Mouse (Mus musculus): ENCODE measurements at regions not wholly inside any gene's neighbourhood (a gene's known extent, or its start where the extent isn't known, plus 50 kb on each side); places are given as distances from the start of the nearest gene placed in this dataset.

DNA sequence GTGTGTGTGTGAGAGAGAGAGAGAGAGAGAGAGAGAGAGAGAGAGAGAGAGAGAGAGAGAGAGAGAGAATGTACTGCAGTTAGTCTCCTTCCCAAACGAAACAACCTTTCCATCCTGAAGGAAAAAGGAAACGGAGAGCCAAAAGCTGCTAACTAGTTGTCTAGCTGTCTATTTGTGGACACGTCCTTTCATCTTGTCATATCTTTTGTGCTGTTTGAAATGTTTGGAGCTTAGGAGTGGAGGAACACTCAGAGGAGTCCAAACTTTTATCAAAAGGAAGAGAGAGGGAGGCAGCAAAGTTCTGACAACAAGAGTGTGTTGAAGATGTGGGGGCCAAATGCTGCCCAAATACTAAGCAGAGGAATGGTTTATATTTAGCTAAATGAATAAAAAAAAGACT, 246.6 kb downstream of the Tmem38b start:
- H3K4me2 ChIP-seq (ENCODE audit: low read depth, low read length), result no peak overlapping the region
- H3K27ac ChIP-seq (replicated peaks; ENCODE audit: low read depth, low read length), result no peak overlapping the region
- peaks cover 10% of the 10 kb centered on the region for H3K9me3 ChIP-seq (ENCODE audit: control insufficient read depth, low read length)
- WGBS, result 63% methylated on average over 3 of the region's 3 CpGs
- no peak for ATAC-seq (ENCODE audit: low read depth)
- no peaks in the 10 kb centered on the region for H3K4me1 ChIP-seq (ENCODE audit: control insufficient read depth, insufficient read depth, low read length)
- H3K9ac ChIP-seq (ENCODE audit: low read depth, low read length), result no peak overlapping the region
- no peaks in the 10 kb centered on the region for H3K36me3 ChIP-seq (ENCODE audit: control insufficient read depth, insufficient read depth, low read length)
- no peak overlapping the region for H3K4me3 ChIP-seq (ENCODE audit: low read depth, low read length)
- no peak for DNase-seq (ENCODE audit: low spot score)
- no peaks in the 10 kb centered on the region for H3K27me3 ChIP-seq (replicated peaks; ENCODE audit: control insufficient read depth, insufficient read depth, low read length)

DNA sequence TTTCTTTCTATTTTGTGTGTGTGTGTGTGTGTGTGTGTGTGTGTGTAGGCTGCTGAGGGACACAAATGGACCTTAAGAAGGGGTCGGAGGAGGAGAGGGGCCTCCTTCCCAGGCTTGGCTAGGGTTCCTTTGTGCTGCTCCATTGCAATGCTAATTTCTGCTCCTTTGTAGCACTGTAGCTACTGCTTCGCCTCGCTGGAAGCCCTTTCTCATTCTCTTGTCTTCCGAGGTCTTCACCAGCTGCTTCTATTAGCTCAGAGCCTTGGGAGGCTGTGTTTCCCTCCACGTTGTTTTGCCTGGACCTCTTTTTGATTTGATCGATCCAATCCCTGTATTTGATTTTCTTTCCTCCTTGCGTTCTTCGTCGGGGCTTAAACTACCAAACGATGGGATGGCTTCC, 247.1 kb downstream of the Tmem38b start:
- no peaks in the 10 kb centered on the region for H3K27me3 ChIP-seq (replicated peaks; ENCODE audit: control insufficient read depth, insufficient read depth, low read length)
- DNase-seq (ENCODE audit: low spot score) (peak; percentile 18), ATAC-seq (ENCODE audit: low read depth) (no peak)
- H3K36me3 ChIP-seq (ENCODE audit: control insufficient read depth, insufficient read depth, low read length), result no peaks in the 10 kb centered on the region
- H3K27ac ChIP-seq (replicated peaks; ENCODE audit: low read depth, low read length), result peak overlapping the region; percentile 16; the same call in 1 of the 2 replicates
- peaks cover 10% of the 10 kb centered on the region for H3K9me3 ChIP-seq (ENCODE audit: control insufficient read depth, low read length)
- no peak overlapping the region for H3K4me3 ChIP-seq (ENCODE audit: low read depth, low read length)
- H3K4me1 ChIP-seq (ENCODE audit: control insufficient read depth, insufficient read depth, low read length), result no peaks in the 10 kb centered on the region
- H3K4me2 ChIP-seq (ENCODE audit: low read depth, low read length), result peak overlapping the region; percentile 27; the same call in 1 of the 2 replicates
- 26% methylated on average over 10 of the region's 10 CpGs for WGBS
- no peak overlapping the region for H3K9ac ChIP-seq (ENCODE audit: low read depth, low read length)

DNA sequence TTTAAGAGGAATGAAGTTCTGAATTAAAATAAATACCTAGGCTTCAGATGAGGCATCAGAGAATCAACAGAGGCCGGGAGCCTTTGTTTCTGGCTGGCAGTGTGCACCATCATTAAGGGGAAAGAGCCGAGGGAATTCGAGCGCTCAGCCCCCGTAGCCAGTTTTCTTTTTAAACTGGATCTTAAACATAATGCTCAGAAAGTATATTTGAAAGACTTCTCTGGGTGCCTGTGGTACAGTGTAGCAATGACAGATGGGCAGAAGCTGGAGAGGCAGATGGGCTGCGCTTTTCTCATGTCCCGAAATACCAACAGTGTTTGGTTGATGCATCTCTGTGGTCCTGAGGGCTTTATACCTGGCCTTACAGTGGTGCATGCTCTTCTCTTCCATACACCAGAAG, 247.6 kb downstream of the Tmem38b start:
- 46% methylated on average over 7 of the region's 7 CpGs for WGBS
- DNase-seq (ENCODE audit: low spot score) (no peak), ATAC-seq (ENCODE audit: low read depth) (no peak)

DNA sequence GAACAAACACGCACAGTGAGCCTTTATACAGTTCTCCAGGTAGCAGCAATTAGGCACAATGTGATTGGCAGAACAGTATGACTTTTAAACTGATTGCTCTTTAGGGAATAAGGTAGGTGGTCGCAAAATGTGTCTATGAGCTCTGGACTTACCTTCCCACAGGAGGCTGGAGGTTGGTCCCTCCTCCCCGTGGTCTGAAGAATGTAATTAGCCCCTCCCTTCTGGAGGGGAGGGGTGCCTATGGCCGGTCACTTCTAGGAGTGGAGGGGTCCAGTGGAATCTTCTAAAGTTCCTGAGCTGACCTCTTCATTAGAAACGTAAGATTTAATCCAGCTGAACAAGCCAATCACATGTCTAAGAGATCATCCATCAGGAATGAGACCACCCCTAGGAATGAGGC, 248.4 kb downstream of the Tmem38b start:
- Histone ChIP-seq H3K4me2 (ENCODE audit: low read depth, low read length) (no peak overlapping the region), H3K4me3 (ENCODE audit: low read depth, low read length) (no peak overlapping the region), H3K9me3 (ENCODE audit: control insufficient read depth, low read length) (peaks cover 10% of the 10 kb centered on the region), H3K9ac (ENCODE audit: low read depth, low read length) (no peak overlapping the region), H3K27ac (replicated peaks; ENCODE audit: low read depth, low read length) (no peak overlapping the region), H3K4me1 (ENCODE audit: control insufficient read depth, insufficient read depth, low read length) (no peaks in the 10 kb centered on the region), H3K36me3 (ENCODE audit: control insufficient read depth, insufficient read depth, low read length) (no peaks in the 10 kb centered on the region), H3K27me3 (replicated peaks; ENCODE audit: control insufficient read depth, insufficient read depth, low read length) (no peaks in the 10 kb centered on the region)
- WGBS, result 55% methylated on average over 5 of the region's 5 CpGs
- no peak for ATAC-seq (ENCODE audit: low read depth)
- no peak for DNase-seq (ENCODE audit: low spot score)

More for the DNA sequence above, 247.6 kb downstream of the Tmem38b start:
- Histone ChIP-seq H3K9ac (ENCODE audit: low read depth, low read length) (no peak overlapping the region), H3K9me3 (ENCODE audit: control insufficient read depth, low read length) (peaks cover 10% of the 10 kb centered on the region), H3K27ac (replicated peaks; ENCODE audit: low read depth, low read length) (peak overlapping the region; percentile 16; the same call in 1 of the 2 replicates), H3K4me3 (ENCODE audit: low read depth, low read length) (no peak overlapping the region), H3K27me3 (replicated peaks; ENCODE audit: control insufficient read depth, insufficient read depth, low read length) (no peaks in the 10 kb centered on the region), H3K36me3 (ENCODE audit: control insufficient read depth, insufficient read depth, low read length) (no peaks in the 10 kb centered on the region), H3K4me1 (ENCODE audit: control insufficient read depth, insufficient read depth, low read length) (no peaks in the 10 kb centered on the region), H3K4me2 (ENCODE audit: low read depth, low read length) (peak overlapping the region; percentile 27; the same call in 1 of the 2 replicates)

DNA sequence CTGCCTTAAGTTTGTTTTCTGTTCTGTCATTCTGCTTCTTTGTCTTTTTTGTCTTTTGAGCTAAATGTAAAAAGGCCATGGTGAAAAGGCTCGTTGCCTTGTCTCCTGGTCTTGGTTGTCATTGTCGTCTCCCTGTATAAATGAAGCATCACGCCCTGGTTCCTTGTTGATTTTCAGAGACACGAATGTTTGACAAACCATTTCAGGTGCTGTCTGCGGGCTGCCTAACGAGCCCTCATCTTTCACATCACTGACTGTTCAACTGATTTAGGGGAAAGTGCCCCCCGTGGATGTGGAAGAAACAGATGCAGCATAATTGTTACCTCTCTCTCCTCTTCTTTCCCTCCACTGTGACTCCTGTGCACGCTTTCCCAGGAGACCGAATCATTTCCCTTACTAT, 254.7 kb downstream of the Tmem38b start:
- H3K9me3 ChIP-seq (ENCODE audit: control insufficient read depth, low read length), result no peaks in the 10 kb centered on the region
- H3K4me3 ChIP-seq (ENCODE audit: low read depth, low read length), result no peak overlapping the region
- no peaks in the 10 kb centered on the region for H3K27me3 ChIP-seq (replicated peaks; ENCODE audit: control insufficient read depth, insufficient read depth, low read length)
- 71% methylated on average over 9 of the region's 9 CpGs for WGBS
- no peaks in the 10 kb centered on the region for H3K4me1 ChIP-seq (ENCODE audit: control insufficient read depth, insufficient read depth, low read length)
- H3K9ac ChIP-seq (ENCODE audit: low read depth, low read length), result no peak overlapping the region
- no peak overlapping the region for H3K4me2 ChIP-seq (ENCODE audit: low read depth, low read length)
- H3K27ac ChIP-seq (replicated peaks; ENCODE audit: low read depth, low read length), result no peak overlapping the region
- no peak for DNase-seq (ENCODE audit: low spot score)
- ATAC-seq (ENCODE audit: low read depth), result no peak
- no peaks in the 10 kb centered on the region for H3K36me3 ChIP-seq (ENCODE audit: control insufficient read depth, insufficient read depth, low read length)

DNA sequence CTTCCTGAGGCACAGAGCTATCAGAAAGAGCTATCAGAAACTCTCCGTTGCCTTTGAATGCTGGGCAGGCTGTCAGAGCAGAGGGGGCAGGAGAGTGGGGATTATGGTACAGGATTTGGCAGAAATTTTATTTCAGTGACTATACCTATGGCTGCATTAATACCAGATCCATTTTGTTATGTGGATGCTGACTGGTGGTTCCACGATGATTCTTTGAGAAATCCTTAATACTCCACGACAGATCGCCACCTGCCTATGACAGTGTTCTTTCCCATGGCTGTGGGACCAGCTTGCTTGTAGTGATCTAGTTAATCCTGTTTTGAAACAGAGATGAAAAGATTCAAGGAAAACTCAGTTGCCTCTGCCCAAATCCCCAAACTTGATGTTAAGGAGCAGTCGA, 255.6 kb downstream of the Tmem38b start:
- no peaks in the 10 kb centered on the region for H3K36me3 ChIP-seq (ENCODE audit: control insufficient read depth, insufficient read depth, low read length)
- no peak for ATAC-seq (ENCODE audit: low read depth)

DNA sequence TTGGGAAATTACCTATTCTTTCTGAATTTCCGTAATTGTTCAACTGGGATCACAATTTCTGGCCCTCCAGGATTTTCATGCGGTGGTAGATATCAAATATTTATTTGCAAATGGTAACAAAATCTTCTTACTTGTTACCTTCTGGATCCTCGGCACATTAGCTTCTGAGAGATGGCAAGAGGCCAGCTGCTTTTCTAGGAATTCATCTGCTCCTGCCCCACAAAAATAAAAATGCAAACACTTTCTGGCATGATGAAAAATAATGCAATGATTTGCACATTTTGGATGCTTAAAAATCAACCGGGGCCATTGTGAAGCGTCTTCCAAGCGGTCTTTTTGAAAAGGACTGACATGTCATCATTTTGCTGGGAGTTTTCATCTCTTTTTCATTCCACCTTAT, 258.9 kb downstream of the Tmem38b start:
- H3K4me1 ChIP-seq (ENCODE audit: control insufficient read depth, insufficient read depth, low read length), result no peaks in the 10 kb centered on the region

More for the DNA sequence above, 255.6 kb downstream of the Tmem38b start:
- Histone ChIP-seq H3K9me3 (ENCODE audit: control insufficient read depth, low read length) (no peaks in the 10 kb centered on the region), H3K27me3 (replicated peaks; ENCODE audit: control insufficient read depth, insufficient read depth, low read length) (no peaks in the 10 kb centered on the region), H3K4me2 (ENCODE audit: low read depth, low read length) (no peak overlapping the region), H3K9ac (ENCODE audit: low read depth, low read length) (no peak overlapping the region), H3K4me3 (ENCODE audit: low read depth, low read length) (no peak overlapping the region), H3K4me1 (ENCODE audit: control insufficient read depth, insufficient read depth, low read length) (no peaks in the 10 kb centered on the region), H3K27ac (replicated peaks; ENCODE audit: low read depth, low read length) (no peak overlapping the region)
- DNase-seq (ENCODE audit: low spot score), result no peak
- WGBS, result 77% methylated on average over 5 of the region's 5 CpGs

DNA sequence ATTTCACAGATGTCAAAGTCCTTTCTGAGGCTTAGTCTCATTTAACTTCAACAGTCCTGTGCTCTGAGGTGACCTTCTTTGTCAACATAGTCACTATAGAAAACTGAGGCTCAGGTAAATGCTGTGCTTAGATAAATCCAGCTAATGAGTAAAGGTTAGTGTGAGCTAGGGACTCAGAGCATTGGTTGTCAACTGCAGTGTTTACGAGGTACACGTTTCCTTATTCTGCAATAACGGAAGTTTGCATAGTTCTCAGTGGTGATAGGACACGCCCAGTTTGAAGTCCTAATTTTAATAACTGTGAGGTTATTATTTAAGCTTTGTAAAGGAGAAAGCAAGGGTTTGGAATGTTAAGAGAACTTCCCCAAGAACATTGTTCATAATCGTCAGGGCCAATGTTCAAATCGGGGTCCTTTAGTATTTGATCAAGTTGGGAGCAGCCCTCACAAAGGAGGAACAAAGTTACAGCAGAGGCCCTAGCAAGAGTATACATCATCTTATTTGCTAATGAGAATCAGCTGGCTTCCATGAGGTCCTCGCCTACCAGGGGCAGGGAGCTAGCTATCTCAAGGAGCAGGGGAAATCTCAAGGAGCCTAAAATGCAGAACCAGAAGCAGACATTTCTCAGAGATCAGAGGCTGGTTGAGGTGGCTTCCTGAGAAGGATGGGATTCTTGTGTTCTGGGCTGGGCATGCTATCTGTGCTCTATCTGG, 268.6 kb downstream of the Tmem38b start:
- Histone ChIP-seq H3K4me3 (ENCODE audit: low read depth, low read length) (no peak overlapping the region), H3K27me3 (replicated peaks; ENCODE audit: control insufficient read depth, insufficient read depth, low read length) (no peaks in the 10 kb centered on the region), H3K4me2 (ENCODE audit: low read depth, low read length) (no peak overlapping the region), H3K36me3 (ENCODE audit: control insufficient read depth, insufficient read depth, low read length) (no peaks in the 10 kb centered on the region), H3K4me1 (ENCODE audit: control insufficient read depth, insufficient read depth, low read length) (peaks cover 13% of the 10 kb centered on the region), H3K9me3 (ENCODE audit: control insufficient read depth, low read length) (no peaks in the 10 kb centered on the region), H3K9ac (ENCODE audit: low read depth, low read length) (no peak overlapping the region), H3K27ac (replicated peaks; ENCODE audit: low read depth, low read length) (peak overlapping the region; percentile 36)
- ATAC-seq (ENCODE audit: low read depth) (no peak), DNase-seq (ENCODE audit: low spot score) (peak; percentile 19)
- 67% methylated on average over 7 of the region's 7 CpGs for WGBS

More for the DNA sequence above, 258.9 kb downstream of the Tmem38b start:
- no peak overlapping the region for H3K4me3 ChIP-seq (ENCODE audit: low read depth, low read length)
- no peak overlapping the region for H3K4me2 ChIP-seq (ENCODE audit: low read depth, low read length)
- H3K36me3 ChIP-seq (ENCODE audit: control insufficient read depth, insufficient read depth, low read length), result no peaks in the 10 kb centered on the region
- H3K27me3 ChIP-seq (replicated peaks; ENCODE audit: control insufficient read depth, insufficient read depth, low read length), result no peaks in the 10 kb centered on the region
- DNase-seq (ENCODE audit: low spot score) (no peak), ATAC-seq (ENCODE audit: low read depth) (no peak)
- H3K9me3 ChIP-seq (ENCODE audit: control insufficient read depth, low read length), result no peaks in the 10 kb centered on the region
- H3K27ac ChIP-seq (replicated peaks; ENCODE audit: low read depth, low read length), result no peak overlapping the region
- WGBS, result 71% methylated on average over 6 of the region's 6 CpGs
- no peak overlapping the region for H3K9ac ChIP-seq (ENCODE audit: low read depth, low read length)
